Mouse (Mus musculus): Measurements from ENCODE around the gene Tk1. TPM values are rescaled to one million over a fixed set of nuclear protein-coding genes. Genes with fewer than 3 reads are reported as not detected.

The Tk1 gene
- total and polyA plus RNA-seq, 3 experiments = 172 to 188 TPM; not detected in 1

DNA sequence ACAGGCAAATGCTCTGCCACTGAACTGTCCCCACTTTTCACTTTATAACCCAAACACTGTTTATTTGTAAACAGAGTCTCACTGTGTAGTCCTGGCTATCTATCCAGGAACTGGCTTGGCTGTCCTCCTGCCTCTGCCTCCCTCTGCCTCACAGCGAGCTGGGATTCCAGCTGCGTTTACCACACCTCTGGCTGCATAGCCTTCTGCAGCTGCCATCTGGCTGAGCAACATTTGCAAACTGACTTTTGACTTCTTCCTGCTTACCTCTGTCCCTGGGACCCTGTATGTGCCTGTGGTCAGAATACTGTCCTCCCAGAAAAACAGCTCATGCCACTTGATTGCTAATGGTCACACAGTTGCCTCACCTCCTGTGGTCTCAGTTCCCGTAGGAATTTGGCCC lies 1.5 kb upstream of the Tk1 start:
- peak overlapping the region; percentile 38 for H3K9ac ChIP-seq (ENCODE audit: control insufficient read depth, low read depth, low read length, poor library complexity, severe bottlenecking)
- DNase-seq (ENCODE audit: low read depth, low spot score) = no peak

DNA sequence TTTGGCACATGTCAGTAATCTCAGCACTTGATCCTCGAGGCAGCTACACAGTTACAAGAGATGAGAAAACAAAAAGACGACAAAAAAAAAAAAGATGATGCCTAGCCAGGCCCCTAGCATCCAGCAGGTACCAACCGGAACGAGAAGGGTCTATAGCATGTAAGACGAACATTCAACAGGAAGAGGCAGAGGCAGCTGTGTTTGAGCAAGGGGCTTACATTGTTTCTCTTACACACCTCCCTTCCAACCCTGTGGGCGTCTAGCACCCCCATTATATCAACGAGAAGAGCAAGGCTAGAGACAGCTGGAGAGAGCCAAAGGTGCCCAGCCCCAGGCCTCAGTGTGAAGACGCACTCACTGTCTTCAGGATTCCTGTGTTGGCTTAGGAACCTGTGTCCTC lies 1.0 kb upstream of the Tk1 start:
- H3K9me3 ChIP-seq (replicated peaks; ENCODE audit: insufficient read depth, low read length) = no peaks in the 10 kb centered on the region
- H3K9ac ChIP-seq (ENCODE audit: control insufficient read depth, low read depth, low read length, poor library complexity, severe bottlenecking) = no peak overlapping the region
- peaks cover 23 to 67% of the 10 kb centered on the region in 2 experiments for H3K4me1 ChIP-seq (ENCODE audit: control insufficient read depth in 1 of 2, insufficient read depth in 2 of 2, low read length in 2 of 2)
- peaks cover 24% of the 10 kb centered on the region for H3K79me2 ChIP-seq (ENCODE audit: control insufficient read depth, insufficient read depth, low read length, poor library complexity)
- H3K27me3 ChIP-seq (ENCODE audit: control insufficient read depth in 1 of 2, insufficient read depth in 2 of 2, low read length in 2 of 2) = no peaks in the 10 kb centered on the region
- no peak overlapping the region for H3K27ac ChIP-seq (ENCODE audit: control insufficient read depth, low read depth, low read length)
- H3K36me3 ChIP-seq (ENCODE audit: control insufficient read depth in 1 of 2, insufficient read depth in 2 of 2, low read length in 2 of 2) = peaks cover 0 to 46% of the 10 kb centered on the region in 2 experiments; a peak in 2 of 4 replicates
- H3K4me3 ChIP-seq (ENCODE audit: control insufficient read depth in 1 of 2, insufficient read depth in 1 of 2, low read depth in 2 of 2, low read length in 2 of 2) = no peak overlapping the region
- no peak for DNase-seq (ENCODE audit: low read depth, low spot score)
- TF ChIP-seq RAD21 (IDR thresholded peaks at IDR 0.05; ENCODE audit: low read depth, low read length) = no peak
- TF ChIP-seq ZNF384 (IDR thresholded peaks at IDR 0.05; ENCODE audit: low read depth, low read length) = 0 out of 2 replicates have a peak, but pooled peaks have one; percentile 7
- 0 out of 2 replicates have a peak, but pooled peaks have one; percentile 21 for TF ChIP-seq MAX (IDR thresholded peaks at IDR 0.05; ENCODE audit: low read length)

More for the DNA sequence above, 1.5 kb upstream of the Tk1 start:
- Histone ChIP-seq H3K27me3 (ENCODE audit: control insufficient read depth in 1 of 2, insufficient read depth in 2 of 2, low read length in 2 of 2) (no peaks in the 10 kb centered on the region), H3K9me3 (replicated peaks; ENCODE audit: insufficient read depth, low read length) (no peaks in the 10 kb centered on the region), H3K27ac (ENCODE audit: control insufficient read depth, low read depth, low read length) (no peak overlapping the region), H3K36me3 (ENCODE audit: control insufficient read depth in 1 of 2, insufficient read depth in 2 of 2, low read length in 2 of 2) (peaks cover 0 to 46% of the 10 kb centered on the region in 2 experiments; a peak in 2 of 4 replicates), H3K4me1 (ENCODE audit: control insufficient read depth in 1 of 2, insufficient read depth in 2 of 2, low read length in 2 of 2) (peaks cover 23 to 67% of the 10 kb centered on the region in 2 experiments), H3K79me2 (ENCODE audit: control insufficient read depth, insufficient read depth, low read length, poor library complexity) (peaks cover 24% of the 10 kb centered on the region), H3K4me3 (ENCODE audit: control insufficient read depth in 1 of 2, insufficient read depth in 1 of 2, low read depth in 2 of 2, low read length in 2 of 2) (peak overlapping the region in 1 of 2 experiments; percentile 27; a peak in 2 of 4 replicates)
- TF ChIP-seq SIN3A (IDR thresholded peaks at IDR 0.05; ENCODE audit: low read length) (no peak), BHLHE40 (IDR thresholded peaks at IDR 0.05; ENCODE audit: borderline replicate concordance, low read depth, low read length) (no peak), UBTF (IDR thresholded peaks at IDR 0.05; ENCODE audit: borderline replicate concordance, insufficient read depth, low read depth, low read length) (no peak), SMC3 (IDR thresholded peaks at IDR 0.05; ENCODE audit: low read depth, low read length) (no peak), CHD1 (IDR thresholded peaks at IDR 0.05; ENCODE audit: low read depth, low read length) (no peak), RAD21 (IDR thresholded peaks at IDR 0.05; ENCODE audit: low read depth, low read length) (no peak), USF2 (IDR thresholded peaks at IDR 0.05; ENCODE audit: borderline replicate concordance in 1 of 2, insufficient read depth in 1 of 2, low read depth in 1 of 2, low read length in 2 of 2) (no peak), HCFC1 (IDR thresholded peaks at IDR 0.05; ENCODE audit: low read depth, low read length) (no peak), JUND (IDR thresholded peaks at IDR 0.05; ENCODE audit: low read depth, low read length) (no peak), TAL1 (IDR thresholded peaks at IDR 0.05; ENCODE audit: low read length) (no peak), MAFK (IDR thresholded peaks at IDR 0.05; ENCODE audit: borderline replicate concordance, low read depth, low read length) (no peak)

DNA sequence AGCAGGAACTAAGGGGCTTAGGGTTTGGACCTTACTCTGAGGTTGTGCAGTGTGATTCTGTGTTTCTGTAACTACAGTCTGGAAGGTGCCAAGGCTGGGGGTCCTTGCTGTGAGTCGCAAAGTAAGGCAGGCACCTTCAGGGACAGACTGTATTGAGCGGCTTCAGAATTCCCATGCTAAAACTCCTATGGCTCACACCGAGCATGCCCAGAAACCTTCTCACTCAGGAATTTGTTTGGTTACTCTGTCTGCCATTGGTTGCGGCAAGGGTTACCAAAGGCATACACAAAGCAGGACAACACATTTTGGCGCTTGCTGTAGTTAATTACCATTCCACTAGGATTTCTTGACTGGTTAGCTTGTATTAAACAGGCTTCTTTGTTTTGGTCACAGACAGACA lies 272 bp upstream of the Tk1 start:
- Histone ChIP-seq H3K9me3 (replicated peaks; ENCODE audit: insufficient read depth, low read length) (no peaks in the 10 kb centered on the region), H3K79me2 (ENCODE audit: control insufficient read depth, insufficient read depth, low read length, poor library complexity) (peaks cover 24% of the 10 kb centered on the region), H3K4me1 (ENCODE audit: control insufficient read depth in 1 of 2, insufficient read depth in 2 of 2, low read length in 2 of 2) (peaks cover 23 to 60% of the 10 kb centered on the region in 2 experiments), H3K4me3 (ENCODE audit: control insufficient read depth in 1 of 2, insufficient read depth in 1 of 2, low read depth in 2 of 2, low read length in 2 of 2) (peak overlapping the region; percentile 41 to 80), H3K36me3 (ENCODE audit: control insufficient read depth in 1 of 2, insufficient read depth in 2 of 2, low read length in 2 of 2) (peaks cover 0 to 43% of the 10 kb centered on the region in 2 experiments; a peak in 2 of 4 replicates), H3K27ac (ENCODE audit: control insufficient read depth, low read depth, low read length) (peak overlapping the region; percentile 25), H3K9ac (ENCODE audit: control insufficient read depth, low read depth, low read length, poor library complexity, severe bottlenecking) (peak overlapping the region; percentile 95), H3K27me3 (ENCODE audit: control insufficient read depth in 1 of 2, insufficient read depth in 2 of 2, low read length in 2 of 2) (no peaks in the 10 kb centered on the region)
- TF ChIP-seq MAX (IDR thresholded peaks at IDR 0.05; ENCODE audit: low read length) (no peak; the same call in 1 of the 2 replicates), CHD1 (IDR thresholded peaks at IDR 0.05; ENCODE audit: low read depth, low read length) (no peak), USF2 (IDR thresholded peaks at IDR 0.05; ENCODE audit: borderline replicate concordance in 1 of 2, insufficient read depth in 1 of 2, low read depth in 1 of 2, low read length in 2 of 2) (no peak), NELFE (IDR thresholded peaks at IDR 0.05; ENCODE audit: low read depth, low read length) (no peak), SMC3 (IDR thresholded peaks at IDR 0.05; ENCODE audit: low read depth, low read length) (no peak)
- DNase-seq (ENCODE audit: low read depth, low spot score) = no peak

Data from MEL (cell line).